Mouse (Mus musculus) gonadal fat pad, adult 2 months (tissue): ENCODE data around the gene Osbpl3. TPM values are rescaled to one million over a fixed set of nuclear protein-coding genes. Genes with fewer than 3 reads are reported as not detected.

Experiments
- DNase-seq: peaks from one replicate; pipeline ENCODE4 v3.0.0-alpha.2; 2012; ENCODE audit warnings: low read depth
- polyA plus RNA-seq: library from polyadenylated mRNA; depleted of rRNA; stranded (reverse); fragments of >200 nt; gene quantifications from 2 replicates; pipeline ENCODE4 v1.2.3, GENCODE M21; 2012

Gene Osbpl3
- polyA plus RNA-seq, 1 experiment = 2.0 TPM

- no peak for DNase-seq
Measured at GRCm38 (mm10) chr6:50403524-50403923, 52.5 kb downstream of the Osbpl3 start.

- DNase-seq = no peak
Measured at GRCm38 (mm10) chr6:50402872-50403271, 53.1 kb downstream of the Osbpl3 start.

DNA sequence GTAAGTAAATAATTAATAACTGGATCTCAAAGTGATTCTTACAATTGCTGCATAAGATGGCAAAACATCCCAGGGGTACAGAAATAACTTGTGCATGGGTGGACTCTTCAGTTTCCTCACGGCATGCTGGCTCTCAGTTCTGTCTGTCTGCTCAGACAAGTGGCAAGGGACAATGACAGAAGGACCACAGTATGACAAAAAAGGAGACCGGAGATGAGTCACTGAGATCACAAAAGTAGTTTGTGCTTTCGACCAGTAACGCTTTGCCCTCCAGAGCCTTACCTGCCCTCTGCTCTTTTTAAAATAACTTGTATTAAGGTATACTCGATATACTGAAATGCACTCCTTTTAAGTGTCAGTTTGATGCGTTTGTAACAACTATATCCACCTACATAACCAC, 55.8 kb downstream of the Osbpl3 start:
- DNase-seq = no peak

GRCm38 (mm10) chr6:50399427-50400195, 56.4 kb downstream of the Osbpl3 start:
- DNase-seq = no peak

DNA sequence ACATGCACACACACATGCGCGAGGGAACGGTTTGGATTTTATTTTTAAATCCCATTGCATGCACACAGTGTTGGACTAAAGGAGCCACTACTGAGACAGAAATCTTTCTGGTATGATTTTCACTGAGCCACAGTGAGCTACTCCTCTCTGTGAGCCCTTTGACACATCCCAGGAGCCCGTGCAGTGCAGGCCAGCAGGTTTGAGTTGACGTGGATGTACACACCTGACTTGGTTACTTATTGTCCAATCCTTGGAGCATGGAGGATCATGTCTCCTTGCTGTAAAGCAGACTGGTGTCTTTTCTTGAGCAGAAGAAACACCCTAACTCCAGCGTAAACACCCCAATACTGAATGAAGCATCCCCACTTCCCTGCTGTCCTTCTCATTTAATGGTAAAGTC, 57.7 kb downstream of the Osbpl3 start:
- no peak for DNase-seq

DNA sequence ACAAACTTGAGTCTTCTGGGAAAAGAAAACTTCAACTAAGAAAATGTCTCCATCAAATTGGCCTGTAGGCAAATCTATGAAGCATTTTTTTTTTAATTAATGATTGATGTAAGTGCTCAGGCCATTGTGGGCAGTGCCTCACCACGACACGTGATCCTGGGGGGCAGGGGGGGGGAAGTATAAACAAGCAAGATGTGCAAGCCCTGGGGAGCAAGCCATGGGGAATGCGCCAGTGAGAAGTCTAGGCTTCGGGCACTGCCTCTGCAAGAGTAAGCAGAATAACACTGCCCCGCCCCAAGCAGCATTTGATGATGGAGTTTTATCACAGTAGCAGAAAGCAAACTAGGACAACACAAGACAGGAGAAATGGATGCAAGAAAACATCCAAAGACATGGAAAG, 58.9 kb downstream of the Osbpl3 start:
- no peak for DNase-seq

- DNase-seq = no peak
Measured at GRCm38 (mm10) chr6:50395641-50396312, 60.2 kb downstream of the Osbpl3 start.

DNA sequence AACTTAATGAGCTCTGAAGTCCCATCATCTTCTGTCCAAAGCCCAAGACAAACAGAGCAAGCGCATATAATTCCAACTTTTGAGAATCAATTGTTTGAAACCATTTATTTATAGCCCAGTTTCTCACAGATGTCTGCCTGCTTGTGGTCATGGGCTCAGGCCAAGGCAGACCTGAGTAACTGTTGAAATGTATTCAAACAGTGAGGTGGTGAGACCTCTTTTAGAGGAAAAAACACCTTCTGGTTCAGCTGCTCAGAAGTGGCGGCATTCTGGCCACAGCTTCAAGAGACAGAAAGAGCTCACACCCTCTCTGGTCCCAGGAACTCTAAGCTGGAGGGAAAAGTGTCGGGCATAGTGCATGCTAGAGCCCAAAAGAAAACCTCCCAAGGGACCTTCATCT, 61.6 kb downstream of the Osbpl3 start:
- DNase-seq = no peak

- no peak for DNase-seq
Measured at GRCm38 (mm10) chr6:50393960-50394359, 62.0 kb downstream of the Osbpl3 start.

DNA sequence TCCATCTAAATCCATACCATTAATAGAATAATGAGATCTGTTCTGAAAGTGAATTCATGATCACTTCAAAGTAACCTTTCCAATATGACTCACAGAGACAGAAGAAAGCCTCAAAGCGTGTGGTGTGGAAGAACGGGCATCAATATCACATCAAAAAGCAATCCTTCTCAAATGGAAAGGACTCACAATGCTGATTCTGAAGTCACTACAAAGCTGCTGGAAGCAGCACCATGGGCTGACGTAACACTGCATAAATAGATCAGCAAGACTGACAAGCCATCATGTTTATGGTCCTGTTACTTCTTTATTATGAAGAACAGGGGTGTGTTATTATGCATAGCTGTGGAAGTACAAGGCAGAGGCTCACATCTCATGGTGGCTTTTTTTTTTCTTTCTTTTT, 64.0 kb downstream of the Osbpl3 start:
- no peak for DNase-seq

DNA sequence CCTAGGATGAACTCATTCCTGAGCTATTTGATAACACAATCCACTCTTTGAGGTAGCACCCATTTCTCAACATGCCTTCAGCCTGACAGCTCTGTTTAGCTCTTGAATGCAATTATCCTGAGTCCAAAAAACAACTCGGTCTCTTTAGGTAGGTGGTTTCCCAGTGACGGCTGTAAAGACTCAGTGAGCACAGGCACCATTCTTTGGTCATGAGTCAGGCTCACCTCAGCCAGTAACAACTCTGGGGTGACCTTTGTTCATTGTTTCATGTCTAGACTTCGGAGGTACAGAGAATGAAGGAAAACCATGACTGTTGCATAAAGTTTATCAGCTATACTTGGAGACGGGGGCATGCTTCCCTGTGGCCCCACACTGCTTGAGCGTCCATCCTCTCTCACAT, 65.7 kb downstream of the Osbpl3 start:
- no peak for DNase-seq

DNA sequence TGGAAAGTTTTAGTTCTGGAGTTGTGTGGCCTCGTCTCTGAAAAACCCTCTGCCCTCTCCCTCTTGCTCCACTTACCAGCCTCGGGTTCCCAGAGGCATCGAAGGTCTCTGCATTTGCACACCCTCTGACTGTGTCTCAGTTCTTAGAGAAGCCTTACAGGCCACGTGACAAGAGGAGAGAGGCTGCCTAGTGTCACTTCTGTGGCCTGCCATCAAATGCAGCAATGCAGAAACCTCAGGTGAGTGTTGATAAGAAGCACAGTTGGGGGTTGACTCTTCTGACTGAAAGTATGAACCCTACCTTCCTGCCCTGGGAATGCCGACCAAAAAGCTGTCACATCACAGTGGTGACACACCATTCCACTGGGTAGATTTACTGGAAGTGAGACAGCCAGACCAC, 68.4 kb downstream of the Osbpl3 start:
- no peak for DNase-seq

- DNase-seq = no peak
Measured at GRCm38 (mm10) chr6:50386497-50386896, 69.5 kb downstream of the Osbpl3 start.

GRCm38 (mm10) chr6:50385451-50386013, 70.5 kb downstream of the Osbpl3 start:
- no peak for DNase-seq

DNA sequence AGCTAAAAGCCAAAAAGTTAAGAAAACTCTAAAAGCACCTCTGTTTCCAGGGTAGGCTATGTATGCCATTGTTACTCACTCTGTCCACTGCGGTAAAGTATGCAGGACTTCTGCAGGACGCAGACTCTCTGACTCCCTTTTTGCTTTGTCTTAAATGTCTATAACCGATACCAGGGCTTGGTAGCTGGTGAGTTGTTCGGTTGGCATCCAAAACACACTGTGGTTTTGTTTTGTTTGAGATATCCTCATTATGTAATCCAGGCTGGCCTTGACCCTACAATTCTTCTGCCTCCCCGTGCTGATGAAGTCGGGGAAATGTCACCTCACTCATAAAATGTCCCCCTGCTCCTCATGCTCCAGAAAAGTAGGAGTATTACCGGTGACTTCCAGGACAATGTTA, 73.3 kb downstream of the Osbpl3 start:
- no peak for DNase-seq

- DNase-seq = no peak
Measured at GRCm38 (mm10) chr6:50382196-50382595, 73.8 kb downstream of the Osbpl3 start.

- DNase-seq = peak; percentile 59
Measured at GRCm38 (mm10) chr6:50381504-50382091, 74.4 kb downstream of the Osbpl3 start.

DNA sequence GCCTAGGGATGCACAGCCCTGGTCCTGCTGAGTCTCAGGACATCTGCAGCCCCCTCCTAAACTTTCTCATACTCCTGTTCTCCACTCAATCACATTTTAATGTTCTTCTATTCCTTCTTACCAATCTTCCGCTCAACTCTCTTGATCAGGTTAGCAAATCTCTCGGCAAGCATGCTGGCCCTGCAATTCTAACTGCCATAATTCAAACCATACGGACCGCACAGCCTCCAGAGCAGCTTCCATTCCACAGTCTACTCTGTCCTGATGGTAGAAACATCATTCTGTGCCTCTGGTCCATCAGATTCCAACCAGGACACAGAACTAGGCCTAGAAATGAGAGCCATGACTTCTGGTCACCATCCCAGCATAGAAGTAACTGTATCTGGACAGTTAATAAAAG, 76.3 kb downstream of the Osbpl3 start:
- no peak for DNase-seq

GRCm38 (mm10) chr6:50379136-50379535, 76.9 kb downstream of the Osbpl3 start:
- DNase-seq = no peak

- no peak for DNase-seq
Measured at GRCm38 (mm10) chr6:50377742-50378720, 78.0 kb downstream of the Osbpl3 start.

- no peak for DNase-seq
Measured at GRCm38 (mm10) chr6:50376684-50377083, 79.3 kb downstream of the Osbpl3 start.
